Mouse (Mus musculus) thymus, postnatal 36 days (tissue): ENCODE measurements at regions not wholly inside any gene's neighbourhood (a gene's known extent, or its start where the extent isn't known, plus 50 kb on each side); places are given as distances from the start of the nearest gene placed in this dataset.

ENCODE experiments used
- DNase-seq, 2 experiments: peaks; one replicate each; pipeline ENCODE4 v3.0.0; 2022; ENCODE audit warnings: mixed read lengths in 2 of 2

- DNase-seq, result no peak
These were observed 320.4 kb downstream of the Synb start for GRCm38 (mm10) chr14:68973636-68974101.

- DNase-seq, result peak; percentile 45 to 46
These were observed 327.3 kb downstream of the Synb start for GRCm38 (mm10) chr14:68966758-68967157.

GRCm38 (mm10) chr14:68954577-68955460 lies 339.3 kb downstream of the Synb start:
- no peak for DNase-seq

DNA sequence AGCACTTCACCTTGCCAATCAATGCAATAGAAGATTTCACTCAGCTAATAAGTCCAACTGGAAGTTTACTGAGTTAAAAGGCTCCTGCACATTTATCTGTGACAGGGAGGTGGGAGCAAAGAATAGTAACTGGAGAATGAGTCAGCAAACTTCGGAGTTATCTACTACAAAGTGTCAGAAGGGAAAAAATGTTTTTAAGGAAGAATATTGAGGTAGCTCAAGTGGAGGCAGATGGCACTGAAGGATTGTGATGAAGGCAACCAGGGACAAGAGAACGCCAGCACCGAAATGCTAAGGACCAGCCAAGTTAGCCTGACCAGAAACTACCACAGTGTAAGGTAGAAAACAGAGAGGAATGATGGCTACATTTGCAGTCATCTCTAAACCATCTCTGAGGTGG lies 348.2 kb downstream of the Synb start:
- DNase-seq, result no peak

GRCm38 (mm10) chr14:68945434-68945833 lies 348.7 kb downstream of the Synb start:
- DNase-seq, result no peak

- DNase-seq, result no peak
These were observed 352.3 kb downstream of the Synb start for GRCm38 (mm10) chr14:68941759-68942158.

DNA sequence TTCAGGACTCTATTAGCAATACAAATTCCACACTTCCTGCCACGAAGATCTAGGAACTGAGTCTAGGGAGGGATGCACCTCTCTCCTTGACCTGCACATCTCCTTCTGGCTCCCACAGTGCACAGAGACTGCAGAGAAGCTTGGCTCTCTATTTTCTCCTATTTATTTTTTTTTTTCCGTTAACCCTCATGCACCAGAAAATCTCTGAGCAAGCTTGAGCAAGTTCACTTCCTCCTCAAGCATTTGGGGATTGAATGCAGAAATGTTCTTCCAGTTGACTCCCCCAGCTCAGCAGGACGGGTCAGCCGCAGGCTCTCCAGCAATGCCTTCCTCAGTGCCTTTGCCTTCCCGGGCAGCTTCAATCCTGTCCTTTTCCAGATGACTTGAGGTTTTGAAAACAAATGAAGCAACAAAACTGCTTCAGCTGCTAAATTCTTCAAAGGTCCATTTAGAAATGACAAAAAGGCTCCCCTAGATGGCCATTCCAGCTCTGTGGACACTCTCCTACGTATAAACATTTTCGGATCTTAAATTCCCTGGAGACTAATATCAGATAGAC lies 352.9 kb downstream of the Synb start:
- no peak for DNase-seq

DNA sequence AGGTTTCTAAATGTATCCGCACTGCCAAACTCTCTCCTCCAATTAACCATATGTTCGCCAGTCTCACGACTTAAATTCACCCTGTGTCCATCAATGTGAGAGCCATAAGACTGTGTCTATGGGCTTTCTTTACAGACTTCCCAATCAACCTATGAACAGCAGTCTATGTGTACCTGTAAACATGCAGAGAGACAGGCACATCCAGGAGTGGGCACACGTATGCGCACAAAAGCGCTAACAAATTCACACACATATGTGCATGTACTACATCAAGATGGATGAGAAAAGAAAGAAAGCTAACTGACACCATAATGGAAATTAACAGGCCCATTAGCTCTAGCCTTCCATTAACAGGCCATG lies 358.8 kb downstream of the Synb start:
- DNase-seq, result no peak

GRCm38 (mm10) chr14:68934611-68935302 lies 359.3 kb downstream of the Synb start:
- DNase-seq, result no peak

DNA sequence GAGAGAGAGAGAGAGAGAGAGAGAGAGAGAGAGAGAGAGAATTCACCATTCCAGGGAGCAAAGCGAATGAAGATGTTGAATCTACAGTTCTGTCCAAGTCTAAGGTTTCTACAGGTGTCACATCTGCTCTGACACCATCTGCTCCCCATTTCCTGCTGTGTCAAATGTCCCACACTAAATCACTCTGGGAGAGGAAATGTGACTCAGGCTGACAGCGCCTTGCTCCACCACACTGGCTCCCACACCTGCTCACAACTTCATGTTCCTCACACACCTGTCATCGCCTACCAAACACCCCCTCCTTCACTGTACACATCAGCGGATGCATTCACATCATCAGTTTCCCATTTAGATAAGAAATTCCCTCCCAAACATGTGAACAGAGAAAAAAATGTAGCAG lies 366.3 kb downstream of the Synb start:
- DNase-seq, result peak; percentile 26 to 51

DNA sequence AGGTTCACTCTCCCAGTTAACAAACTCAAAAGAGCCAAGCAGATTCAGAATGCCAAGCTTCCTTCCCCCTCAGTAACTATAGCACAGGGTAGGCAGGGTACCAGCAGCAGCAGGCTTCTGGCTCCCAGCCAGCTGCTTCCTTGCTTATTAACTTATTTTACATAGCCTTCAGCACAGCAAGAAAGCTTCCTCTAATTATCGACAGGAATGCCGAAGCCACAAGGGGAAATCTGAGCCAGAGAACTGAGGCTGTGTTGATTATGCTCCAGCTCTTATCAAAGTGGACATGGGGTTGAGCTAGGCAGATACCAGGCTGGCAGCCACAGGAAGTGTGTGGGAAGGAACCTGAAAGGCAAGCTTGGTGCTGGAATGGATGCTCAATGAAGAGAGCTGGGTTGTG lies 371.0 kb downstream of the Synb start:
- no peak for DNase-seq

DNA sequence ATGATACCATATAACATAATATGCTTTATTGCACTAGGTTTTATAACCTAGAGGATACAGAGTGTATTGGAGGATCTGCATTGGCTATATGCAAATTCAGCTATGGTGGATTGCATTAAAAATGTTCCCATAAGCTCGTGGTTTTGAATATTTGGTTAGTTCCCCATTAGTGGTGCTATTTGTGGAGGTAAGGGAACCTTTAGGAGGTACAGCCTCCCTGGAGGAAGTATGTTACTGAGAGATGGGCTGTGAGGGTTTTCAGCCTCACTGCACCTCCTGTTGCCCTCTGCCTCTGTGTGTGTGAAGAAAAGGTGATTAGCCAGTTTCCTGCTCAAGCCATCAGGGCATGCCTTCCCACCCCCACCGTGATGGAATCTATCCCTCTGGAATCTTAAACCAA lies 372.1 kb downstream of the Synb start:
- DNase-seq, result no peak

DNA sequence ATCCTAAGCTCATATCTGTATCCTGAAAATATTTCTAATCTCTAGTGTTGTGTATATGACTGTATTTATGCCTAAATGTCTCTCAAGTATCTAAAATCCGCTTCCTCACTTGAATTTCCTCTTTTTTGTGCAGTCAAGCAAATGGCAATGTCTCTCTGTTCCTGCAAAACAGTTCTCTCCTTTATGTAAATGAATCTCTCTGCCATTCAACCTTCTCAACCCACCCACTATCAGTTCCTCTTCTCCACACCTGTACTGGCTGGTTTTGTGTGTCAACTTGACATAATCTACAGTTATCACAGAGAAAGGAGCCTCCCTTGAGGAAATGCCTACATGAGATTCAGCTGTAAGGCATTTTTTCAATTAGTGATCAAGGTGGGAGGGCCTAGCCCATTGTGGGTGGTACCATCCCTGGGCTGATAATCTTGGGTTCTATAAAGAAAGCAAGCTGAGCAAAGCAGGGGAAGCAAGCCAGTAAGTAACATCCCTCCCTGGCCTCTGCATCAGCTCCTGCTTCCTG lies 375.5 kb downstream of the Synb start:
- no peak for DNase-seq

GRCm38 (mm10) chr14:68899921-68900320 lies 394.2 kb downstream of the Synb start:
- no peak for DNase-seq

- DNase-seq, result no peak
These were observed 416.9 kb downstream of the Synb start for GRCm38 (mm10) chr14:68877171-68877570.

DNA sequence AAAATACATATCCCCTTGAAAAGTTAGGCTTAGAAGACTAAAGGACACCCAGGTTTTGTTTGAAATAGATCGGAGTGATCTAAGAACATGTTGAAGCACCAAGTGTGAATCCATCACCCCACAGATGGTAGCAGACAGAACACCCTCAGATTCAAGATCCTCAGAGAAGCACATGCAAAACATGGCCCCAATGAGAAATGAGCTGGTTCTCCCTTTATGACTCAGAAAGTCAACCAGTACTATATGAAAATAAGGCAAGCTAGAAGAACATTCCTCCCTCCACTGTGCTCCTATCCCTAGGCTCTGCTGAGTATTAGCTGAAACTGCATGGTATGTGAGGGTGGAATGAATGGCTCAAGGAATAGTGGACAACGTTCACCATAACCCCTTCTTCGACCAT lies 433.0 kb downstream of the Synb start:
- DNase-seq, result no peak

GRCm38 (mm10) chr14:68857948-68858347 lies 436.2 kb downstream of the Synb start:
- no peak for DNase-seq

- no peak for DNase-seq
These were observed 445.6 kb downstream of the Synb start for GRCm38 (mm10) chr14:68848506-68848905.

DNA sequence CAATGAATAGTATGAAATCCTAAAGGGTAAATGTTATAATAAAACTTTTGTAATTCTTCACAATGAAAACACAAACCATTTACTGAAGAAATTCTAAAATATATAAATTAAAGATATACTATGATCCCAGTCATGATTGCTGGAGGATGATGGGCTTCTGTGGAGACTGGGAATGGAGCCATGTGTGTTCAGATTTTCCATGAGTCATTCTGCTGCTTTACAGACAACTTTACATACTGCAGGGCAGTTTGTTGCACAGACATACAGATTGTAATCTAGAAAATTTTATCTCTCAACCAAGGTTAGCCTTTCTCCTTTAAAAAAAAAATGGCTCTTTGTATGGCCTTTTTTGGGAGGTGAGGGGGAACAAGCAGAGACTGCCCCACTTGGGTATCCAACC lies 446.5 kb downstream of the Synb start:
- DNase-seq, result no peak

- DNase-seq, result no peak
These were observed 473.9 kb downstream of the Synb start for GRCm38 (mm10) chr14:68820241-68820640.

DNA sequence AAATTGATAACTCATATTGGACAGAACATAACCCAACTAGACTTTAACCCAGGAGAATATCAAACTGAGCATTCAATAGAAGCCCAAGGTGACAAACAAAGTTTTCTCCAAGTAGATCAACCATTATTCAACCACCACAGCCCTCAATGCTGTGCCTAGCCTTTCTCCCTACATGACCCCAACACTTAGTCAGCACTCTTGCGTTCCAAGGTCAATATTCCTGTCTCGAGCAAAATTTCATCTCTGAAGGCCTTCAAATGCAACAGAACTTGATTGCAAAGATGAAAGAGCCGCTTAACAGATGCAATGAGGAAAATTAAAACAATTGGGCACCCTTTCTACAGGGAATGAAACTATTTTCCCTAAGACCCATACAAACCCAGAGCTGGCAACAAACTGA lies 485.1 kb downstream of the Synb start:
- no peak for DNase-seq

GRCm38 (mm10) chr14:68807918-68808317 lies 486.2 kb downstream of the Synb start:
- no peak for DNase-seq

- no peak for DNase-seq
These were observed 487.5 kb downstream of the Synb start for GRCm38 (mm10) chr14:68806646-68807045.

DNA sequence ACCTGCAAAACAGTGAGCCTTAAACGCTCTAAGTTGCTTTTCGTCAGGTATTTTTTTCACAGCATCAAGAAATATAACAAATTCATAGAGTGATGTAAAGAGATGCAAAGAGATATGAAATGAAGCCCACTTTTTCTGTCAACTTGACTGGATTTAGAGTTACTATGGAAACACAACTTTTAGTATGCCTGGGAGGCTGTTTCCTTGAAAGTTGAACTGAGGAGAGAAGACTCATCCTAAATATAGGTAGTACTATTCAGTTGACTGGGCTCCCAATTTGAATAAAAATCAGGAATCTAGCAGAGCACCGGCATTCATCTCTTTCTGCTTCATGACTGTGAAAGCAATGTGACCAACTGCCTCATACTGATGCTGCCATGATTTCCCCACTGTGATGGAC lies 509.7 kb downstream of the Synb start:
- no peak for DNase-seq
